Mouse (Mus musculus) hindbrain, embryonic 13.5 days (tissue): ENCODE results near the gene Six5. TPM values are rescaled to one million over a fixed set of nuclear protein-coding genes. Genes with fewer than 3 reads are reported as not detected.

Experiments
- ATAC-seq: fragments of 200-750 bp; cut with Nextera tagmentation; 2 replicates; pipeline ENCODE4 v1.8.0; 2017; ENCODE audit warnings: moderate TSS enrichment; ENCODE audit not compliant: low FRiP score
- H3K27ac ChIP-seq: fragments of 300-500 bp; sonication (generic); 2 replicates; pipeline ENCODE4 v1.5.1; 2015; ENCODE audit warnings: inconsistent platforms, mild to moderate bottlenecking, moderate library complexity
- H3K27me3 ChIP-seq: fragments of 300-500 bp; sonication (generic); 2 replicates; pipeline ENCODE4 v1.6.1; 2015; ENCODE audit warnings: mild to moderate bottlenecking, inconsistent platforms
- H3K36me3 ChIP-seq: fragments of 300-500 bp; sonication (generic); 2 replicates; pipeline ENCODE4 v1.6.1; 2015; ENCODE audit warnings: mild to moderate bottlenecking, inconsistent platforms
- H3K4me1 ChIP-seq: fragments of 300-500 bp; sonication (generic); replicated peaks from 2 replicates; pipeline ENCODE4 v1.6.1; 2015; ENCODE audit warnings: inconsistent platforms
- H3K4me2 ChIP-seq: fragments of 300-500 bp; sonication (generic); 2 replicates; pipeline ENCODE4 v1.6.1; 2015; ENCODE audit warnings: inconsistent platforms, mild to moderate bottlenecking, moderate library complexity
- H3K4me3 ChIP-seq: fragments of 300-500 bp; sonication (generic); 2 replicates; pipeline ENCODE4 v1.5.1; 2015; ENCODE audit warnings: mild to moderate bottlenecking, inconsistent platforms
- H3K9ac ChIP-seq: fragments of 300-500 bp; sonication (generic); 2 replicates; pipeline ENCODE4 v1.6.1; 2015; ENCODE audit warnings: mild to moderate bottlenecking, inconsistent platforms
- H3K9me3 ChIP-seq: fragments of 300-500 bp; sonication (generic); 2 replicates; pipeline ENCODE4 v1.6.1; 2016; ENCODE audit warnings: inconsistent platforms
- WGBS: fragments of 180-500 bp; shearing (Covaris S2); methylation state at CpG from one replicate; pipeline ENCODE4 v1.1.7; 2015; 5-methylcytosine and 5-hydroxymethylcytosine counted together
- polyA plus RNA-seq: library from polyadenylated mRNA; unstranded; fragments of >200 nt; fragmentation: Nextera tagmentation; extraction: Ambion mirVana; gene quantifications from 2 replicates; pipeline ENCODE4 v1.2.1, GENCODE M21; 2015

Six5 gene
- polyA plus RNA-seq, 1 experiment from 2014 or later, result 2.8 TPM

DNA sequence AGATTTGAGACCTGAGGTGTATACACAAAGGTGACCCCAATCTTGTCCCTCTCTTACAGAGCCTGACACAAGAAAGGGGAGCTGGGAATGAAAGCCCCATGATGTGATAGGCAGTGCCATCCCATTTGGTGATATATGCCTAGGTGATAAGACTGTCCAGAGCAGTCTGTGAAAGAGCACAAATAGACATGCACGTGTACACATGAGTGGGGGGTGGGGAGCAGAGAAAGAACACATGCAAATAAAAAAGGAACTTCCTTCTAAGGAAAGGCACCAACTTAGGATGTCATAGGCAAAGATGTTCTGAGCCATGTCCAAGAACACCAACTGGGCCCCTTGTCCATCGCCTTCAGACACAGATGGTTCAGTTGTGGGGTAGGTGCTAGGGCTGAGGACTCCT, 10.1 kb downstream of the Six5 start:
- H3K27ac ChIP-seq, result no peak overlapping the region
- H3K9me3 ChIP-seq, result no peaks in the 10 kb centered on the region
- H3K36me3 ChIP-seq, result no peaks in the 10 kb centered on the region
- H3K9ac ChIP-seq, result no peak overlapping the region
- no peak overlapping the region for H3K4me3 ChIP-seq
- H3K27me3 ChIP-seq, result no peaks in the 10 kb centered on the region
- H3K4me2 ChIP-seq, result no peak overlapping the region
- 86% methylated on average over 2 of the region's 2 CpGs for WGBS
- ATAC-seq, result no peak
- H3K4me1 ChIP-seq, result no peaks in the 10 kb centered on the region; the same call in 1 of the 2 replicates

DNA sequence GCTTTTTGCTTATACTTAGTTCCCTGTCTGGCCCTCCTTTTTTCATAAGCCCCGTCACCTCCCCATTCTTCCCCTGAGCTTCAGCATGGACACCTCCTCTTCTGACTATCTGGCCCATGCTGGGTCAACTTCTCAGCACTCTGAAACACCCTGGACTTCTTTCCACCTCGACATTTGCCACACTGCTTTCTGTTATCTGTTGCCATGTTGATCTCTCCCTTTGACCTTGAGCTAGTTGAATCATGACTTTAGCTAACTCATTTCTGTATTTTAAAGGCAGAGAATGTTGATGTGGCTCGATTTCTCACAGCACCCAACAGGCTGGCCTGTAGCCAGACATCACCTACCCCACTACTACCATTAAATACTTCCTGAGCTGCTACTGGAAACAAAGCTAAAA, 13.0 kb downstream of the Six5 start:
- H3K36me3 ChIP-seq, result no peaks in the 10 kb centered on the region
- ATAC-seq, result no peak
- no peaks in the 10 kb centered on the region for H3K9me3 ChIP-seq
- H3K27me3 ChIP-seq, result 0 out of 2 replicates have a peak, but pooled peaks cover 2% of the 10 kb centered on the region
- 66% methylated on average over 3 of the region's 3 CpGs for WGBS
- no peak overlapping the region for H3K27ac ChIP-seq
- no peak overlapping the region for H3K9ac ChIP-seq
- no peak overlapping the region for H3K4me3 ChIP-seq
- no peak overlapping the region for H3K4me2 ChIP-seq
- H3K4me1 ChIP-seq, result no peaks in the 10 kb centered on the region; the same call in 1 of the 2 replicates

DNA sequence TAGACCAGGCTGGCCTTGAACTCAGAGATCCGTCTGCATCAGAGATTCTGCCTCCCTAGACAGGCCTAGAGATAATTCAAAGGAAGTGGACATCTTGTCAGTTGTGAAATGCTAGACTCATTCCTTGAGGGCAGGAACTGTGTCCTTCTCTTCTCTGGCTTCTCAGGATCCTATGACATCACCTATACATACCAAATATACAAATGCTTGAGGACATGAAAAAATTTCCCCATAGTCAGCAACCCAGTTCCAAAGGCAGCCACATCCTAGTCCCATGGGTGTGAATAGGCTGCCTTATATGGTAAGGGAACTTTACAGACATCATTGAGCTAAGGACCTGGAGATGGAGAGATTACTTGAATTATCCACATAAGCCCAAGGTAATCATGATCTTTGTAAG, 15.2 kb downstream of the Six5 start:
- no peak overlapping the region for H3K9ac ChIP-seq
- no peaks in the 10 kb centered on the region for H3K36me3 ChIP-seq
- no peak overlapping the region for H3K27ac ChIP-seq
- ATAC-seq, result no peak
- H3K4me2 ChIP-seq, result no peak overlapping the region
- no peaks in the 10 kb centered on the region for H3K4me1 ChIP-seq
- no peaks in the 10 kb centered on the region for H3K9me3 ChIP-seq
- 89% methylated on average over 1 of the region's 1 CpGs for WGBS
- H3K4me3 ChIP-seq, result no peak overlapping the region
- H3K27me3 ChIP-seq, result peaks cover 7% of the 10 kb centered on the region; the same call in 1 of the 2 replicates

DNA sequence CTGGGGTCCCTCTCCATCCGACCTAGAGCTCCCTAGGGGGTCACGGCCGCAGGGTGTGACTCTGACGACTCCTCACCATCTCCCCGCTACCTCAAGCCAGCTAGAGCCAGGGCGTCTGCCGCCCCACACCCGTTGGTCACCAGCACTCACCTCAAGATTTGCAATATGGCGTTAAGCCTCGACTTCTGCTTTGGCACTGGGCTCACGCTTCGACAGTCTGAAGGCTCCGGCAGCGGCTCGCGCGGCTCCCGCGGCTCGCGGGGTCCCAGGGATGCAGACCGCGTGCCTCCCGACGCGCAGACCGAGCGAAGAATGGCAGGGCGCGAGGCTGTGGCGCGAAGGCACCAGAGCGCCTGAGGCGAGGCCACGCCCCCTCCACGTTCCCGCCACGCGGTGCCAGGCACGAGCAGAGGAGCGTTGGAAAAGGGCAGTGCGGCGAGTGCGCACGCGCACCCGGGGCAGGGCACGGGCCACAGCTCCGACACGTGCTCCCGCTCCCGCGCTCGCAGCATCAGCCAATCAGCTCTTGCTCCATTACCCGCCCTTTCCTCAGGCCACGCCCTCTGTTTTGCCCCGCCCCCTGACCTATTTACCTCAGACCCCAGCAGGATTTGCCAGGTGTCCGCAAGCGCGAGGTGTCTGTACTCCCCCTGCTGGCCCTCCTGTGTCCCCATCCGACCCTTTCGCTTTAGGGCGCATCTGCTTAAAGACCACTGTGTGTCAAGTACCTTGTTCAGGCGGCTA, 23.8 kb downstream of the Six5 start, which contains the start of gene Gm4969:
Gene Gm4969, minus strand, starts transcription at position 341 of the 744 bp plus-strand sequence.
- Histone ChIP-seq H3K9me3 (no peaks in the 10 kb centered on the region), H3K27me3 (peaks cover 12% of the 10 kb centered on the region), H3K4me3 (peak within 1 kb of the TSS; percentile 34), H3K27ac (peak within 1 kb of the TSS; percentile 15; the same call in 1 of the 2 replicates), H3K9ac (peak within 1 kb of the TSS; percentile 29; the same call in 1 of the 2 replicates), H3K4me2 (peak within 1 kb of the TSS; percentile 56), H3K36me3 (no peaks in the 10 kb centered on the region), H3K4me1 (peaks cover 27% of the 10 kb centered on the region)
- WGBS, result 19% methylated on average over 64 of the region's 64 CpGs
- peak; percentile 50 for ATAC-seq

DNA sequence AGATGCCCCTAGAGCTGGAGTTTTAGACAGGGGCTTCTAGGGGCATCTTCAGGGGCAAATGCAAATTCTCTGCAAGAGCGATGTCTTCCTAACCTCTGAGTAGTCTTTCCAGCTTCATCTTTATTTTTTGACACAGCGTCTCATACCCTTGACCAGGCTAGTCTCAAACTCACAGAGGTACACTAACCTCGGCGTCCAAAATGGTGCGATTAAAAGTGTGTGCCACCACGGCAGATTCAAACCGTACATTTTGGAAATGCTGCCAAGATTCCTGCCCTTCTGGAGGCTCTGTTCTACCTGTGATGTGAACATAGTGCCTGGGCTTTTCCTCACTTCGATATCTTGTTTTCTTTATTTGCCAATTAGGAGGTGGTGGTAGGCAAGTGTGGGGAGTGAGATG, 24.7 kb downstream of the Six5 start:
- H3K9me3 ChIP-seq, result no peaks in the 10 kb centered on the region
- peaks cover 10% of the 10 kb centered on the region; the same call in 1 of the 2 replicates for H3K27me3 ChIP-seq
- peak overlapping the region; percentile 15; the same call in 1 of the 2 replicates for H3K27ac ChIP-seq
- H3K36me3 ChIP-seq, result no peaks in the 10 kb centered on the region
- H3K4me2 ChIP-seq, result 0 out of 2 replicates have a peak overlapping the region, but pooled peaks have one; percentile 87
- ATAC-seq, result peak; percentile 34
- no peak overlapping the region for H3K4me3 ChIP-seq
- no peak overlapping the region for H3K9ac ChIP-seq
- peaks cover 27% of the 10 kb centered on the region for H3K4me1 ChIP-seq
- WGBS, result 93% methylated on average over 8 of the region's 8 CpGs

DNA sequence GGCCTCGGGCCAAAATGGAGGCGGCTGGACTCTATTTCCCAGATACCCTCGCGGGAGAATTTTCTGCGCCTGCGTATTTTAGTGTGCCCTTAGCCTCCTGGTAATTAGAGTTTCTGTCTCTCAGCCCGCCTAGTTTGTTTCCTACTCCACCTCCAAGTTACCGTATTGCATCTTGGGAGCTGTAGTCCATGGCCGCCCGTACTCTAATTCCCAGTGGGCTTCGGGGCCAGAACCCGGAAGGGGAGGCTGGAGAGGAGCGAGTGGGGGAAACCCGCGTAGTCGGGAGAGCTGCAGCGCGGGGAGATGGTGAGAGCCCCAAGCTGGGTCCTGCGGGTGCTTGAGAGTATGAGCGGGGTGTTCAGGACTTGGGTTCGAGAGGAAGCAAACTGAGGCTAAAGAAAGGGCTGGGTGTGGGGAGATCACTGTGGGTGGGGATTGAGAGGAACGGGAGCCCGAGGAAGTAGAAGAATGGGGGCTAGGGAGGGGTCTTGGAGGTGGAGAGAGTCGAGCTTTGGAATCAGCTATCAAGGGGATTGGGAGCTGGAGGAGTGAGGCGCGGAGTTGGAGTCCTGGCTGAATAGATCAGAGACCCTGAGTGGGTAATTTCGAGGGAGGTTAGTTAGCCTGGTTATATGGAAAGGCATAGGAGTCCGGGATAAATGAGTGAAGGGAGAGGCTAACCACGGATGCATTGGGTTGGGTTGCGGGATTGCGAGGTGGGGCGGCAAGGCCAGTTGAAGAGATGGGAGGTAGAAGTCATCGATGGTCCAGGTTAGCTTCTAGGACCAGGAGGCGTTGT, 25.4 kb downstream of the Six5 start, which contains the start of gene Fbxo46:
Gene Fbxo46, plus strand, starts transcription at position 229 of the 799 bp plus-strand sequence.
- peaks cover 10% of the 10 kb centered on the region; the same call in 1 of the 2 replicates for H3K27me3 ChIP-seq
- peak within 1 kb of the TSS; percentile 87 for H3K9ac ChIP-seq
- no peaks in the 10 kb centered on the region for H3K36me3 ChIP-seq
- 4% methylated on average over 34 of the region's 34 CpGs for WGBS
- H3K4me3 ChIP-seq, result peak within 1 kb of the TSS; percentile 70
- H3K9me3 ChIP-seq, result no peaks in the 10 kb centered on the region
- peaks cover 30% of the 10 kb centered on the region for H3K4me1 ChIP-seq
- peak within 1 kb of the TSS; percentile 74 for H3K27ac ChIP-seq
- H3K4me2 ChIP-seq, result peak within 1 kb of the TSS; percentile 87
- peak; percentile 94 for ATAC-seq

DNA sequence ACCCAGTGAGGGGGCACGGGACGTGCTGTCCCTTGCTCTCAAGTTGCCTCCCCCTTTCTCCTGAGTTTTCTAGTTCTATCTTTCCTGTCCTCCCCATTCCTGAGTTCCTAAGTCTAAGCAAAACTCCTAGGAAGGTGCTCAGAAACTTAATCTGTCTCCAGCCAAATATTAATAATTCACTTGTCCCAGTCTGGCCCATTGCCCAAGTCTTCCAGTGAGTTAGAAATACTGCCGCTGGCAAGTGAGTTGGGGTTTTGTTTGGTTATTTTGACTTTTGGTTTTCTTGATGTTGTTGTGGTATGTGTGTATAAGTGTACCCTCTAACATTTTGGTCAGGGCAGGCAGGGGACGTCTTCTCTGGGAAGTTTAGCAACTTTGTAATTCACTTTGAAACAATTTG, 27.3 kb downstream of the Six5 start:
- ATAC-seq, result no peak
- no peak overlapping the region for H3K4me3 ChIP-seq
- WGBS, result 96% methylated on average over 4 of the region's 4 CpGs

DNA sequence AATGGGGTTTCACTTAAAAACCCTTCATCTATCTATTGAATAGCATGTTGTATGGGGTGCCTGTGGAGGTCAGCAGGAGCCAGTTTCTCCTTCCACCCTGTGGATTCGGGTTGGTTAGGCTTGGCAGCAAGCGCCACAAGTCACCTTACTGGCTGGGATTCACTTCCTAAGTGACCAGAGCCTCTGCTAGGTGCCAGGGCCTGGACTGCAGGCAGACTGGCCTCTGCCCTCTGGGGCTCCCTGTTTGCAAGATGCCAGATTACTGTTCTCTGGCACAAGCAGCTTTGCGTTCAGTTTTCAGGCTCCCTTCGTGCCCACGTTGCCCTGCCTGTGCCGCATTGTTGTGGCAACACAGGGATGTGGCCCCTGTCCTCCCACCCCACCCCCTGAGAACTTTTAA, 30.3 kb downstream of the Six5 start:
- no peaks in the 10 kb centered on the region for H3K27me3 ChIP-seq
- H3K9ac ChIP-seq, result peak overlapping the region; percentile 55
- no peak overlapping the region for H3K27ac ChIP-seq

More for the DNA sequence above, 27.3 kb downstream of the Six5 start:
- no peaks in the 10 kb centered on the region for H3K9me3 ChIP-seq
- H3K4me2 ChIP-seq, result no peak overlapping the region
- 0 out of 2 replicates have a peak, but pooled peaks cover under 1% of the 10 kb centered on the region for H3K36me3 ChIP-seq
- H3K9ac ChIP-seq, result no peak overlapping the region
- H3K4me1 ChIP-seq, result peaks cover 31% of the 10 kb centered on the region
- no peak overlapping the region for H3K27ac ChIP-seq
- peaks cover 10% of the 10 kb centered on the region; the same call in 1 of the 2 replicates for H3K27me3 ChIP-seq

DNA sequence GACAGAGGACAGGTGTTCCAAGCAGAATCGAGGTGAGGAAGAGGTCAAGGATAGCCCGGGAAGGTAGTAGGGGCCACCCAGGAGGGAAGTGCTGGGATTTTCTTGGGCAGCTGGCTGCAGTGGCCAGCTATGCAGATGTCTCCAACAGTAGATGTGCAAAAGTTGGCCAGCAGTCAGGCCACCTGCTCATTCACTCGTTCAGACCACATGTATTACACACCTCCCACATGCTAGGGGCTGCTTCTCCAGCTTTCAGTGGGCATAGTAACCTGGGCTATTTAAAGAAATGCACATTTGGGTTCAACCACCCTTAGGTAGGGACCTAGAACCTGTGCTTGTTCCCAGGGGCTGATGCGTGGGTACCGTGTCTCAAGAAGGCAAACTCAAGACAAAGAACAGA, 33.4 kb downstream of the Six5 start:
- Histone ChIP-seq H3K4me2 (no peak overlapping the region), H3K27ac (no peak overlapping the region), H3K4me3 (no peak overlapping the region), H3K36me3 (peaks cover 11% of the 10 kb centered on the region; the same call in 1 of the 2 replicates), H3K9ac (no peak overlapping the region; the same call in 1 of the 2 replicates), H3K4me1 (peaks cover 26% of the 10 kb centered on the region), H3K27me3 (no peaks in the 10 kb centered on the region), H3K9me3 (no peaks in the 10 kb centered on the region)
- WGBS, result 94% methylated on average over 5 of the region's 5 CpGs
- ATAC-seq, result no peak

More for the DNA sequence above, 30.3 kb downstream of the Six5 start:
- no peak for ATAC-seq
- peaks cover 7% of the 10 kb centered on the region; the same call in 1 of the 2 replicates for H3K36me3 ChIP-seq
- H3K4me1 ChIP-seq, result peaks cover 25% of the 10 kb centered on the region
- no peak overlapping the region for H3K4me2 ChIP-seq
- 87% methylated on average over 6 of the region's 6 CpGs for WGBS
- no peak overlapping the region for H3K4me3 ChIP-seq
- H3K9me3 ChIP-seq, result no peaks in the 10 kb centered on the region

DNA sequence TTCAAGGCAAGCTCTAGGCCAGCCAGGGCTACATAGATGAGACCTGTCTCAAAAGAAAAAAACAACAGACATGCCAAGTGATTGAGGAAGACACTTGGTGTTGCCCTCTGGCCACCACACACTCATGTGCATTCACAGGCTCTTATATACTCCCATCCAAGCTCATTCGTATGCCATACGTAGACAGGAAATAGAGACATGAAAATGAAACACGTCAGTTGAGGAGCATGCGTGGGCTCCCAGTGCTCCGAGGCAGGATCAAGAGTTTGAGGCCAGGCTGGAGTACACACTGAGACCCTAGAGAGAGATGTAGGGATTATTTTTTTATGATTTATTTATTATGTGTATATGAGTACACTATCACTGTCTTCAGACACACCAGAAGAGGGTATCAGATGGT, 35.0 kb downstream of the Six5 start:
- Histone ChIP-seq H3K36me3 (peaks cover 12% of the 10 kb centered on the region; the same call in 1 of the 2 replicates), H3K4me2 (no peak overlapping the region), H3K27ac (no peak overlapping the region), H3K4me3 (no peak overlapping the region), H3K27me3 (no peaks in the 10 kb centered on the region), H3K9ac (no peak overlapping the region), H3K4me1 (peaks cover 29% of the 10 kb centered on the region), H3K9me3 (no peaks in the 10 kb centered on the region)
- no peak for ATAC-seq
- 90% methylated on average over 5 of the region's 5 CpGs for WGBS

DNA sequence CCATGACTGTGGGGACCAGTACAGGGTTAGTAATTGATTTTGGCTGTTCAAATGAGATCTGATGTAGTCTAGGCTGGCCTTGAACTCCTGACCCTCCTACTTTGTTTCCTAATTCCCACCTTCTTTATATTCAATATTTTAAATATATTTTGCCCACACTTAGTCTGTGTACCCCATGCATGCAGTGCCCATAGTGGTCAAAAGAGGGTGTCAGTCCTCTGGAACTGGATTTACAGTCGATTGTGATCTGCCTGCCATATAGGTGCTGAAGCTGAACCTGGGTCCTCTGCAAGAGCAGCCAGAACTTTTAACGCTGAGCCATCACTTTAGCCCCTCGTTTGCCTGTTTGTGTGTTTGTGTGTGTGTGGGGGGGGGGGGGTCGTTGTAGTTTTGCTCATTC, 36.3 kb downstream of the Six5 start:
- no peak for ATAC-seq
- H3K4me1 ChIP-seq, result peaks cover 25% of the 10 kb centered on the region
- H3K4me2 ChIP-seq, result peak overlapping the region; percentile 65
- peak overlapping the region; percentile 92 for H3K27ac ChIP-seq
- peak overlapping the region; percentile 51 for H3K4me3 ChIP-seq
- 35% methylated on average over 4 of the region's 4 CpGs for WGBS
- H3K36me3 ChIP-seq, result peaks cover 24% of the 10 kb centered on the region
- no peaks in the 10 kb centered on the region for H3K9me3 ChIP-seq
- no peaks in the 10 kb centered on the region for H3K27me3 ChIP-seq
- H3K9ac ChIP-seq, result peak overlapping the region; percentile 66; the same call in 1 of the 2 replicates

DNA sequence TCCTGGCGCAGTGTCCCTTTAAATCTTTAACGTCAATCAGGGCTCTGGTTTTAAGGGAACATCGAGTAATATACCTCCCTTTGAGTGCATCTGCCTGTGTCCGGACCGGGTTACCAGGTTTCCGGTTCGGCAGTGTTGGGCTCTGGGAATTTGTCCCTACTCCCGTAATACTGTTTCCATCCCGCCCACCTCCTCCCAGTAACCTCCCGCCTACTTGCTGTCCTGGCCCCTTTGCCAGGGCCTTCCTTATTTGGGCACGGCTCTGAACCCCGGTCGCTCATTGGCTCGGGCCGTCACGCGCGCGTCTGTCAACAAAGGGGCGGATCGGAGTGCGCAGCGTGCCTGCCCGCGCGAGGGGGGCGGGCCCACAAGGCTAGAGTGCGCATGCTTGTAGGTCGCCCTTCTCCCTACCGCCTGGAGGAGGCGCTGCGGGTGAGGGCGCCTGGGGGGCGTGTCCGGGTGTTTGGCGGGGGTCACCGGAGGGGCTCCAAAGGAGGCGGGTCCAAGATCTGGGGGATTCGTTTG, 37.0 kb downstream of the Six5 start:
- Histone ChIP-seq H3K9me3 (no peaks in the 10 kb centered on the region), H3K27me3 (no peaks in the 10 kb centered on the region), H3K9ac (peak overlapping the region; percentile 72), H3K4me3 (peak overlapping the region; percentile 51), H3K36me3 (peaks cover 31% of the 10 kb centered on the region), H3K27ac (peak overlapping the region; percentile 92), H3K4me2 (peak overlapping the region; percentile 65), H3K4me1 (peaks cover 25% of the 10 kb centered on the region)
- WGBS, result 2% methylated on average over 39 of the region's 39 CpGs
- peak; percentile 99 for ATAC-seq
